Mouse (Mus musculus) hindbrain, embryonic 12.5 days (tissue): ENCODE measurements around the gene Gm28042. TPM values are rescaled to one million over a fixed set of nuclear protein-coding genes. Genes with fewer than 3 reads are reported as not detected.

Experiments
- microRNA-seq: library from miRNA; unstranded; fragments of <30 nt; microRNA quantifications from one replicate; pipeline ENCODE4, GENCODE M21; 2017
- polyA plus RNA-seq: library from polyadenylated mRNA; unstranded; fragments of >200 nt; fragmentation: Nextera tagmentation; extraction: Ambion mirVana; gene quantifications from 2 replicates; pipeline ENCODE4 v1.2.1, GENCODE M21; 2016

Gm28042 gene
- polyA plus RNA-seq, 1 experiment from 2014 or later = 6.1 TPM

Small RNAs within 50 kb of the gene (microRNA-seq; reads per million reads assigned to microRNA genes)
- gene Mir7665 = not detected

Other genes starting within 250 kb of the Gm28042 start
- gene Rpap1, start 240.0 kb upstream of the Gm28042 start, polyA plus RNA-seq = 29.3 and 31.0 TPM in 2 replicates
- gene Tyro3, start 229.8 kb upstream of the Gm28042 start, polyA plus RNA-seq = 27.1 and 27.8 TPM in 2 replicates
- 40.1 and 42.4 TPM in 2 replicates for gene Mga, start 130.3 kb upstream of the Gm28042 start, polyA plus RNA-seq
- gene Mapkbp1, start 54.8 kb upstream of the Gm28042 start, polyA plus RNA-seq = 5.6 and 6.0 TPM in 2 replicates
- 22.2 and 22.4 TPM in 2 replicates for gene Jmjd7, start within 50 bp of the Gm28042 start, polyA plus RNA-seq
- 5.0 and 6.3 TPM in 2 replicates for gene Pla2g4b, start 5.9 kb downstream of the Gm28042 start, polyA plus RNA-seq
- gene Ehd4, start 127.1 kb downstream of the Gm28042 start, polyA plus RNA-seq = 17.2 and 21.8 TPM in 2 replicates
- 0.14 and 0.35 TPM in 2 replicates for gene Pla2g4e, start 217.8 kb downstream of the Gm28042 start, polyA plus RNA-seq